Mouse (Mus musculus) fat pad, adult 2 months (tissue): ENCODE data around the gene Cd302.

ENCODE experiments used
- DNase-seq: peaks from one replicate; pipeline ENCODE4 v3.0.0-alpha.2; 2011; ENCODE audit warnings: low read depth, low spot score; ENCODE audit errors: extremely low read depth

The Cd302 gene

GRCm38 (mm10) chr2:60256751-60257150 lies 27.5 kb downstream of the Cd302 start:
- no peak for DNase-seq

- no peak for DNase-seq
These were observed 30.8 kb downstream of the Cd302 start for GRCm38 (mm10) chr2:60253506-60253905.

GRCm38 (mm10) chr2:60252782-60253181 lies 31.5 kb downstream of the Cd302 start:
- DNase-seq, result no peak

GRCm38 (mm10) chr2:60234506-60234905 lies 49.8 kb downstream of the Cd302 start:
- no peak for DNase-seq

GRCm38 (mm10) chr2:60233147-60233546 lies 51.1 kb downstream of the Cd302 start:
- DNase-seq, result no peak

- no peak for DNase-seq
These were observed 53.9 kb downstream of the Cd302 start for GRCm38 (mm10) chr2:60230361-60230760.

GRCm38 (mm10) chr2:60228470-60228869 lies 55.8 kb downstream of the Cd302 start:
- no peak for DNase-seq

- no peak for DNase-seq
These were observed 60.8 kb downstream of the Cd302 start for GRCm38 (mm10) chr2:60223489-60223888.

GRCm38 (mm10) chr2:60221954-60222353 lies 62.3 kb downstream of the Cd302 start:
- no peak for DNase-seq

GRCm38 (mm10) chr2:60221236-60221635 lies 63.1 kb downstream of the Cd302 start:
- DNase-seq, result no peak

GRCm38 (mm10) chr2:60217620-60218019 lies 66.7 kb downstream of the Cd302 start:
- no peak for DNase-seq

- DNase-seq, result no peak
These were observed 67.6 kb downstream of the Cd302 start for GRCm38 (mm10) chr2:60216547-60217153.

GRCm38 (mm10) chr2:60214683-60215082 lies 69.6 kb downstream of the Cd302 start:
- no peak for DNase-seq

GRCm38 (mm10) chr2:60212488-60212887 lies 71.8 kb downstream of the Cd302 start:
- peak; percentile 68 for DNase-seq

GRCm38 (mm10) chr2:60210821-60211220 lies 73.5 kb downstream of the Cd302 start:
- no peak for DNase-seq

GRCm38 (mm10) chr2:60209703-60210651 lies 74.3 kb downstream of the Cd302 start, which contains the start of the genes Baz2b and March7:
Gene Baz2b, minus strand, starts transcription at chr2:60209839.
Gene March7, plus strand, starts transcription at chr2:60209887.
- DNase-seq, result no peak

- no peak for DNase-seq
These were observed 75.1 kb downstream of the Cd302 start for GRCm38 (mm10) chr2:60209122-60209611.

- DNase-seq, result no peak
These were observed 78.5 kb downstream of the Cd302 start for GRCm38 (mm10) chr2:60205795-60206194.

GRCm38 (mm10) chr2:60204162-60204561 lies 80.1 kb downstream of the Cd302 start:
- no peak for DNase-seq

- no peak for DNase-seq
These were observed 80.6 kb downstream of the Cd302 start for GRCm38 (mm10) chr2:60203733-60204132.

- no peak for DNase-seq
These were observed 81.3 kb downstream of the Cd302 start for GRCm38 (mm10) chr2:60202900-60203530.
